Mouse (Mus musculus): ENCODE measurements around the gene Hk1.

Hk1 gene

DNA sequence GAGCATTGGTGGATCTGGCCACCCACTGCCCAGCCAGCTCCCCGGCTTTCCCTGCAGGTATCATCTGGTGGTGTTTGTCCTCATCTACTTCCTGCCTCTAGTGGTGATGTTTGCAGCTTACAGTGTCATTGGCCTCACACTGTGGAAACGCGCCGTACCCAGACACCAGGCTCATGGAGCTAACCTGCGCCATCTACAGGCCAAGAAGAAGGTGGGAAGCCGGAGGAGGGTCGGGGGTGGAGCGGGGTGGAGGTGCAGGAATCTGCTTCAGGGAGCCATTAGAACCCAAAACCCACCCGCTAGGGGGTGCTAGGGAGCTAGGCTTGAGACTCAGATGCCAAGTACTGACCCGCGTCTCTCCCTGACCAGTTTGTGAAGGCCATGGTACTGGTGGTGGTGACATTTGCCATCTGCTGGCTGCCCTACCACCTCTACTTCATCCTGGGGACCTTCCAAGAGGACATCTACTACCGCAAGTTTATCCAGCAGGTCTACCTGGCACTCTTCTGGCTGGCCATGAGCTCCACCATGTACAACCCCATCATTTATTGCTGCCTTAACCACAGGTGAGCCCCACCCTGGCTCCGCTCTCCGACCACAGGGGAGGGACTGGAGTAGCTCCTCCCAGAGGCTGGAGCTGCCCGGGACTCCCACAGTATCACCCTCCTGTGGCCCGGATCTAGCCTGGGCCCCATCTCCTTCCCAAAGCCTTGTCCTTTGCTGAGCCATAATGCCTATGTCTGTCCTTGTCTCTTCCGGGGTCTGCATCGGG lies 118.4 kb downstream of the Hk1 start:
- DNase-seq: peak; percentile 74 to 78

DNA sequence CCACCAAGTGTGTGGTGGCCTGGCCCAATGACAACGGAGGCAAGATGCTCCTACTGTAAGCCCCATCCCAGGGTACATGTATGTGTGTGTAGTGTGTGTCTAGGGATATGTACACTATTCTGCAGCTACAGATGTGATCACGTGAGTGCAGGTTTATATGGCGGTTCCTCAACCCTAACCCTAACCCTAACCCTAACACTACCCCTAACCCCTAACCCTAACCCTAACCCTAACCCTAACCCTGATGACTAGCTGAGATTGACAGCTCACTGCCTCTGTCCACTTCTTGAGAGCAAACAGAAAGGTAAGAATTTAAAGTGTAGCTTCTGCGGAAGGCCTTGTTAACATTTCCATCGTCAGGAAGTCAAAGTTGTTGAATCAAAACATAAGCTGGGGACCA lies 121.4 kb downstream of the Hk1 start:
- no peak for DNase-seq

DNA sequence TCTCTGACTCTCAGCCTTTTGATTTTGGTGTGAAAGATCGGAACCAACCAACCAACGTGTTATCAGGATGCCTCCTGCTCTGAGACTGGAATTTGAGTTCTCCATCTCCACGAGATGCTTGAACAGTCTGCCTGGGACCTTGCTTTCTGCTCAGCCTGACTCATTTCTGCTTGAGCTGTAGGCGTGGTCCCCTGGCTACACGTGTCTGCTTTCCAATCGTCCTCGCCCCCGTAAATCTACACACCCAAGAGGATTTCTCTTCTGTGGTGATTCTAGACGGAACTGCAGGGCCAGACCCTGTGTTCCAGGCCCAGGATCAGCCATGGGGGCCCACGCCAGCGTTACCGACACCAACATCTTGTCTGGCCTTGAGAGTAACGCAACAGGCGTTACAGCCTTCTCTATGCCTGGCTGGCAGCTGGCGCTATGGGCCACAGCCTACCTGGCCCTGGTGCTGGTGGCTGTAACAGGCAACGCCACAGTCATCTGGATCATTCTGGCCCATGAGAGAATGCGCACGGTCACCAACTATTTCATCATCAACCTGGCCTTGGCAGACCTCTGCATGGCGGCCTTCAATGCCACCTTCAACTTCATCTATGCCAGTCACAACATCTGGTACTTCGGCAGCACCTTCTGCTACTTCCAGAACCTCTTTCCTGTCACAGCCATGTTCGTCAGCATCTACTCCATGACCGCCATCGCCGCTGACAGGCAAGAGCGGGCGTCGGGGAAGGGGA lies 127.0 kb downstream of the Hk1 start:
- no peak for DNase-seq

DNA sequence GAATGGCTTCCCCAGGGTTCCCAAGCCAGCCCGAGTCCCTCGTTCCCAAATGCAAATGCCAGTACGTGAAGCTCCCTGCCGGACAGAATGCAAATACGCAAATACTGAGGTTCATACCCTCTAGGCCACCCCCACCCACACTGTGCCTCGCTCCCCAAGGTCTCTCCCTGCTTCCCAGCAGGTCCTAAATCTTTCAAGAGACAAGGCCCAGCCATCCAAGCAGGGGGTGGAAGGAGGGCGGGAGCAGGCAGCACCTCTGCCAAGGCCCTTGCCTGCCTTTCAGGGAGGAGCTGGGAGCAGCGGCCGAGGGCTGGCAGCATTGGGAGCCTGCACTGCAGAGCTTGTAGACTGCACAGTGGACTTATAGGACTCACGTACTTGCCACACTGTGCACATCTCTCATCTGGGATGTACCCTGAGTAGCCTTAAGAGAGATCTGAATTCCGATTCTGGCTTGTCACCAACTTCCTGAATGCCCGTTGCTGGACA lies 127.7 kb downstream of the Hk1 start, which contains the start of gene Tacr2:
Gene Tacr2, plus strand, starts transcription at position 439 of the 489 bp plus-strand sequence.
- DNase-seq: no peak

DNA sequence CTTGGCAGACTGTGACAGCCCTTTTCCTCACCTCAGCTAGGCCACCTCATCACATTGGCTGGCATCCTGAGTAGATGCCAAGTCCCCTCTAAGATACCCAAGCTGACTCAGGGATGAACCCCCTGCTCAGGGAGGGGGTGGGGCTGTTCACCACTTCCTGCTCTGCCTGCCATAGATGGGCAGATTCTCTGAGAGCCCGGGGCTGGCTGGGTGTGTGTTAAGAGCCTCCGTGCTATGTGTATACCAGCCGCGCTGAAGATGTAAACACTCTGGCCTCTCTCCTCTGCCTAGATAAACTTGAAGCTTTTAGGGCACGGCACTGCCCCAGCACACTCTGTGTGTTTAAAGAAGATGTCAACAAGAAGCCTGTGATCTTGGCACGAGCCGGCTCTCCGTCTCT lies 131.9 kb downstream of the Hk1 start:
- no peak for DNase-seq

DNA sequence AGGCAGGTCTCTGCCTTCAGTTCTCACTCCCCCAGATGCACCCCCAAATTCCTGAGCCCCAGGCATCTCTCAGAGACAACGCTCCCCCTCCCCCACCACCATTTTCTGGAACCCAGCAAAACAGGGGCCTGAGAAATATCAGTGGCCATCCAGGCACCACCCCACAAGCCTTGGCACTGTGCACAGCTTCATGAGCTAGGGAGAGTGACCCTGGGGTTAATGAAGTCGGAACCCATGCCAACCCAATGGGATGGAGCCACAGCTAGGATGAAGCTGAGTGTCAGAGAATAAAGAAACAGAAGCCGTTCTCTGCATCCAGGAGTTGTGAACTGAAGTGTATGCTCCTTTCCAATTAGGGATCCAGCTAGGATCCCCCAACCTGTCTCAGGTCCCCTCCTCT lies 132.6 kb downstream of the Hk1 start:
- no peak for DNase-seq

DNA sequence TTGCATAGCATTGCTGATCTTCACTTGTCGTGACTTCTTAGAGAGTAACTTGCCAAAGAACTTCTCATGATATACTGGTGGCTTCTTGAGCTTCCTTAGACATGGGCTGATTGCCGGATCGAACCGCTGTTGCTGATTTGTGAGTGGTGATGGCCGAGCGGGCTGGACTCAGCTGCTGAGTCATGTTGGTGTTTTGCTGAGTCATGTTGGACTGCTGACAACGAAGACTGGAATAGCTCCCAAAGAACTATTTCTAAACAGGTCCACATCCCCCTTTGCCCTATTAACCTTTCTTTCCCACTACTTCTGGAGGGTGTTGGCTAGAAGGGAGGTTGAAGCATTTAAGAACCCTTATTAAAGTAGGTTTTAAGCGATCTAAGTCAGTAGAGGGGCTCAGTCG lies 135.6 kb downstream of the Hk1 start:
- no peak for DNase-seq

DNA sequence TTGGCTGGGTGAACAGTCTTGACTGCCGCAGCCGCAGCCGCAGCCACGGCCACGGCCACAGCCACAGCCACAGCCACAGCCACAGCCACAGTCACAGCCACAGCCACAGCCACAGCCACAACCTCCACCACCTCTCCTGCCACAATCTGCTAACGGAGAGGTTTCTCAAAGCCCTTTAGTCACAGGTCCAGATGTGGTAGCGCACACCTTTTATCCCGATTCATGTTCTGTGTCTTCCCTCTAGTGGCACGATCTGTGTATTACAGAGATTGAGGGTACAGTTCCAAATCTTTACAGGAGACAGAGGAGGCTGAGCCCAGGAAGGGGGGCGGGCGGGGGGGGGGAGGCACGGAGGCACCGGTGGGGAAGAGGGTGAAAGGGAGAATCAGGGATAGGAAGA lies 136.8 kb downstream of the Hk1 start:
- DNase-seq: peak; percentile 68 to 71

DNA sequence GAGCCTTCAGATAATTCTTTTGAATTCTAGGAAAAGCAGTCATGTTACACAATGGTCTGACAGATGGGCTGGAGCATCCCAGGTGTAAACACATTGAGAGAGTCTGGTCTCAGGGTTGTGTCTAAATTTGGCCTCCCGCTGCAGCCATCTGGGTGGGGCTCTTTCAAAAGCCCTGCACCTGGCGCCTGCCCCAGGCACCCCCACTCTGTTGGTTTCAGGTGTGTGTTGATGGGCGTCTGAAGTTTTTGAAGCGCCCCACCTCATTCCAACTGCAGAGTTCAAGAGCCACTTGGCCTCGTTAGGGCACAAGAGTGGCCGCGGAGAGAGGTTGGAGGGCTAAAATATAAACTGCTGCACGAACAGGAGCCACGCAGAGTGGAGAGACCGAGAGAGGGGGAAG lies 137.3 kb downstream of the Hk1 start:
- DNase-seq: no peak

DNA sequence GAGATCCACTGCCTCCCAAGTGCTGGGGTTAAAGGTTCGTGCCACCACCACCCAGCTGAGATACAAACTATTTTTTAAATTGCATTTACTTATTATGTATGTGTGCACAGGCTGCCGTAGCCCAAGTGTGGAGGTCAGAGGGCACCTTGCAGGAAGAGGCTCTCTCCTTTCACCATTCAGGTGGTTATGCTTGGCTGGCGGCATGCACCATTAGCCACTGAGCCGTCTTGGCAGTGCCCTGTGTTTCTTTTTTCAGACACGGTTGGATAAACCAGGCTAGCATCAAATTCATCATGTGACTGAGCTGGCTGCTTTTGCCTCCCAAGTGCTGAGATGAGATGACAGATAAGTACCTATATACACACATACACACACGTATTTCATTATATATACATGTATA lies 140.4 kb downstream of the Hk1 start:
- DNase-seq: no peak

DNA sequence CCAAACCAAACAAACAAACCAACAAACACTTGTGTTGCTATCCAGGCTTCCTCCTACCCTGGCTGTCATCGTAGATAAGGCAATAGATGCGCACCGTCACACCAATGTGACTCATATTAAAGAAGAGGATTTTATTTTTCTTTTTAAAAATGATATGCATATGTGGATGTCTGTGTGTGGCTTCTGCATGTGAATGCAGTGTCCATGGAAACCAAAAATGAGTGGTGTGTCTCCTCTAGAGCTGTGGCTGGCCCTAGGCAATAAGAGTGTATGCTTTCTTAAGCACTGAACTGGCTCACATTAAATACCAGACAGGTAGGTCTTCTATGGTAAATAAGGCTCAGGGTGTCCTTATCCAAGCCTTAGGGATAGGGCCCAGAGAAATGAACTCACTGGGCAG lies 141.0 kb downstream of the Hk1 start:
- no peak for DNase-seq

DNA sequence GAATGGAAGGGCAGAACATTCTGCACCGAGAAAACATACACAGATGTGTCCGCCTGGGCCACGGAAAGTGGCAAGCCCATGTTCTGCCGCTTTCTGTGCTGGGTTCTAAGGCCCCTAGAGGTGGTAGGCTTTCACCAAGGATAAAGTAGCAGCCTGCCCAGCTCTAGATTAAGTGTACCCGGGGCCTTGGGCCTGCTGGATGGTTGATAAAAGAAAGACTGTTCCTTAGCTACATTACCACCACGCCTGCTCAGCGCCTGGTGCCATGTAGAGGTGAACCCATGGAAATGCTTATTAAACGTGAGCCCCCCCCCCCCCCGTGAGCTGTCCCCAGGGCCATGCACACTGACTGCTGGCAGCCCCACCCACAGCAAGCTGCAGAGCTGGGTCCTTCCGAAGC lies 142.5 kb downstream of the Hk1 start:
- no peak for DNase-seq

DNA sequence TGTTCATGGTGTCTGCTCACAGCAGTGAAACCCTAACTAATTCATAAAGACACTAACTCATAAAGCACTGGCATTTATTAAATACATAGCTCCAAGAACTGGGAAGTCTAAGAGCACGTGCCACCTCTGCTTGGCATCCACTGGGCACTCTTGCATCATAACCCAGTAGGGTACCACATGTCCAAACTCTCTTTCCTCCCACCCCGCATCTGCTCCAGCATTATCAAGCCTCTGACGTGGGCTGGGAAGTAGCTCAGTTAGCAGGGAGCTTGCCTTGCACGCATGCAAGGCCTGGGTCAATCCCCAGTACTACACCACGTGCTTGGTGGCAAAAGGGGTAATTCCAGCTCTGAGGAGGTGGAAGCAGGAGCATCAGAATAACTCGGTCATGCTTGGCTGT lies 143.5 kb downstream of the Hk1 start:
- no peak for DNase-seq

DNA sequence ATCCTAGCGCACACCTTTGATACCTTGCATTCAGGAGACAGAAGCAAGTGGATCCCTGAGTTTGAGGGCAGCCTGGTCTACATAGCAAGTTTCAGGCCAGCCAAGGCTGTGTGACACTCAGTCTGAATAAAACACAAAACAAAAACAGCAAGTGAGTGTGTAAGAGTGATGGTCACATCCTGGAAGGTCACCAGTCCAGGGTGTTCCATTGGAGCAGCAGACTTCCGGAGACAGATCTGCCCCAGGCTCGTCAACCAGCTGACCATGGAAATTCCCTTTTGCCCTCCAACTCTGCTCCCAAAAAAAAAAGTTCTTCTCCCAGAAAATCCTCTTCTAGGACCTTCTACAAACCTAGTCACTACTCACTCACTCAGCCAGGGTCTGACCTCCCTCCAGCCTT lies 147.9 kb downstream of the Hk1 start:
- no peak for DNase-seq

DNA sequence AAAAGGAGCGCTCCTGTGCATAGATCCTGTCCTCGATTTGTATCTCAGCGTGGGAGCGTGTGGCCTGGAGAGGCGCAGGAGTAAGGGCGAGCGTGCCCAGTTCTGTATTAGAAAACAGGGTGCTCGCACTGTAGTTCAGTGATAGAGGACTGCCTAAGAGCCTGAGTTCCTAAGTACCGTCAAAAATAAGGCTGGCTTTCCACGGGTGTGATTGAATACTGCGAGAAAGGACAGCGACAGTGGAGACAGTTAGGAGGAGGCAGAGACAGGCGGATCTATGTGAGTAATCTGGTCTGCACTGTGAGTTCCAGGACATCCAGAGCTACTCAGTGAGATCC lies 148.3 kb downstream of the Hk1 start:
- DNase-seq: no peak

DNA sequence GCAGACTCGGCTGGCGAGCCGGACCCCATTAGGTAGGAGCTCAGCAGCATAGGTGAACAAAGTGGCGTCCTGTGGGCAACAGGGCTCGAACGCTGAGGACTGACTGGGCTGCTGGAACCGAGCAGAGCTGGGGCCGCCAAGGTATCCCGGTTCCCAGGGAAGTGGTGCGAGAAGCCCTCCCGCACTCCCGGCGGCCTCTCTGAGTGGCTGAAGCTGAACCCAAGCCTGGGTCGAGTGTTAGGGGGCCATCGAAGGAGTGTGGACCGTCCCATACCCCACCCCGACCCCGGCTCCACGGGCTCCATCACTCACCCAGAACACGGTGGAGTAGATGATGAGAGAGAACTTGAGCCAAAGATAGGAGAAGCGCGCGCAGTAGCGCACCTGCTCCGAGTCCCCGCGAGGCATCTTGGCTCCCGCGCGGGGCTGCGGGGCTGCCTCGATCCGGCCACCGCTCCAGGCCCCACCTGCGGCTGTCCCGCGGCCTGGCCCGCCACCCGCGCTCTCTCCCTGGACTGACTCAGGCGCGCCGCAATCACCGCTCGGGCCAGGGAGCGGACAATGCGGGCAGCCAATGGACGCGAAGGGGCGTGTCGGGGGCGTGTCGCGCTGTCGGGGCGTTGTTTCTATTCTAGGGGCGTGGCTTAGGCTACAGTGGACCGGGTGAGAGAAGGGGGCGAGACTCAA lies 148.9 kb downstream of the Hk1 start, which contains the start of gene Tspan15:
Gene Tspan15, minus strand, starts transcription at position 544 of the 687 bp plus-strand sequence.
- peak; percentile 82 for DNase-seq

DNA sequence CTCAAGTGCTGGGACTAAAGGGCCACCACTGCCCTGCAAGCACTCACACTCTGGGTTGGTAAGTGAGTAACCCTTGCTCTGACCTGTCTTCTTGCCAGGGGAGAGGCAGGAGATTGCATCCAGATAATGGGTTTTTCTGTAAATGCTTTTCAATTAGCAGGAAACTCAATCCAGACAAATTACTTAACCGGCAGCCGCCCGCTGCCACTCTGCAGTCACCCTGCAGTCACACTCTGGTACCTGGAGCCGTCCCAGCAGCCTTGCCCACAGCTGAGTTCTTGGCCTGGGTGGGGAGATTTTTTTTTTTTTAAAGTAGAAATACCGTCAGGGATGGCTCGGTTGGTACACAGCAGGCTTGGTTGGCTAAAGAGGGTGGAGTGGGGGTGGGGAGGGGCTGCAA lies 151.6 kb downstream of the Hk1 start:
- DNase-seq: no peak

DNA sequence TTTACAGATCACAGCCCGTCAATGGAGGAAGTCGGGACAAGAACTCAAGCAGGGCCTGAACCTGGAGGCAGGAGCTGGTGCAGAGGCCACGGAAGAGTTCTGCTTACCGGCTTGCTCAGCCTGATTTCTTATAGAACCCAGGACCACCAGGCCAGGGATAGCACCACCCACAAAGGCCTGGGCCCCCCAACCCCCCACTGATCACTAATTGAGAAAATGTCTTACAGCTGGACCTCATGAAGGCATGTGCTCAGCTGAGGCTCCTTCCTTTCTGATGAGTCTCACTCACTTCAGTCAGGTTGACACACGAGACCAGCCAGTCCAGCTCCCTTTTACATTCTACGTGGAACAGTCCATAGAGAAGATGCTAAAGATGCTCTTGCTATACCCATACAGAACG lies 153.9 kb downstream of the Hk1 start:
- DNase-seq: no peak

DNA sequence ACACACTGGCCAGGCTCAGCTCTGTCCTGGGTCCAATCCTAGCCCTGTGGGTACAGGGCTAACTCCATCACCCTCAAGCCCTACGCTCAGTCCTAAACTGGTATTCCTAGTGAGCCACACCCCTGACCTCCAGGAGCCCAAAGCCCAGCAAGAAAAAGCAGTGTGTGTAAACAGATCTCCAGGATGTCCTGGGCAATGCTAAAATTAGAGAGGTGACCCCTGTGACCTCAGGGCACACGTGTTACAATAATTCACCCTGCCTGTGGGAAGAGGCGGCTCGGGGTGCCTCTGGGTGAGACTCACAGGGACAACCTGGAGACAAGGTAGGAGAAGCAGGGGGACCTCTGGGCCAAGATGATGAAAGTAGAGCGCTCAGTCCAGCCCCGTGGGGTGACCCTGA lies 155.5 kb downstream of the Hk1 start:
- DNase-seq: no peak

DNA sequence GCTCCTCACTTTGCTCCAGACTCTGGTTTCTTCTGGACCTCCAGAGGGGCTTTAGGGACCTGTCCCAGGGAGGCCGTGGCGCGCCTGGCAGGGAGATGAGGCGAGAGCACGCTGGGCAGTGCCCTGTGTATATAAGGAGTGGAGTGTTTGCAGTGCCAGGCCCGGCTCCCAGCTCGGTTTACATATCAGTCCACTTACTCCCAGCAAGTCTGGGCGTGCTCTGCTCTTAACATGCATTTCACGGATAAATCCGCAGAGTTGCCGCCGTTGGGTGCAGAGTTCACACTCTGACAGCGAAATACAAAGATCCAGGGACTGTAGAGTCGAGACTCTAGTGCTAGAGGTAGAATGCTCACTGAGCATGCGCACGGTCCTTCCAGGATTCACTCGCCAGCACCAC lies 156.9 kb downstream of the Hk1 start:
- no peak for DNase-seq

DNA sequence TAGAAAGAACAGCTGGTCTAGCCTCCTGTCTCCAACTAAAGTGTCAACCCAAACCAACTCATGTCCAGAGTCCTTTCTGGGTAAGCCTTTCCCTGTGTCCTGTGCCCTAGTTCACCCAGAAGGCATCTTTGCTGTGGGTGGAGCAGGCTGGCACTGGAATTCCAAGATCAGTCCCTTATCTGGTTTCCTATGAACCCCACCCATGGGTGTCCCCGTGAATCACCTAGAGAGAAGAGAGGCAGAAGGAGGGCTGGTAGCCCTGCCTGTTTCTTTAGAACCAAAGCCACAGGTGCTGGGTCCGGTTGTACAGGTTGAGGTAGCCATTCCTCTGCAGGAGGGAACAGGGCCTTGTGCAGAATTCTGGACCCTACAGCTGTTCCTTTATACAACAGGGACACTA lies 158.1 kb downstream of the Hk1 start:
- no peak for DNase-seq

DNA sequence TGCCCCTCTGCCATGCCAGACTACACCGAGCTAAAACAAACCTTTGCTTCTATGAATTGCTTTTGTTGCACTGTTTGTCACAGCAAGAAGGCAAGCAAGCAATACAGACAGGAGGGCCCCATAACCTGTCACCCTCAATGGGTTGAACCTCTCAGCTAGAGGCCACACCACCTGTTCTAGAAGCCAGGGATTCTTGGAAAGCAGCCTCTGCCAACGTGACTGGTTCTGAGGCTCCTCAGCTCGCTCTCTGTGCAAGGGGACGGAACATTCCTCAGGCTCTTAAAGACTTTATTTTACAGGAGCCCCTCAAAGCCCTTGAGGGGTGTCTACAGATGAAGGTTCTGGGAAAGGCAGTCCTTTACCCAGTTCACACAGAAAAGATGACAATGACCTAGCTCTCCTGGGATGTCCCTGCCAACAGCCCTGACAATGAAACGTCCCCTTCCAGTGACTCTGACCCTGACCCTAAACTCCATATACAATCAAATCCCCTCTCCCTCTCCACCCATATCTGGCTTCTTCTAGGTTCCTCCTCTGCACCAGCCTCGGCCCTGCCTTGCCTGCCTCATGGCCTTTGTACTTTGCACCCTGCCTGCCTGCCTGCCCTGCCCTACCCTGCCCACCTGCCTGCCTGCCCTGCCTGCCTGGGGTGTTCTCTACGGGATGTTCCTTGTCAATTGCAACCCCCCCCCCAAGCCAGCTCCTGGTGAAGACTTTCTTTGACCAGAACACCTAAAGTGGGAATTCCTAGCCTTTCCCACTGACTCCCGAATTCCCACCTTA lies 158.8 kb downstream of the Hk1 start:
- no peak for DNase-seq
